Mouse (Mus musculus) Patski (cell line): ENCODE data around the gene Ubiad1. TPM values are rescaled to one million over a fixed set of nuclear protein-coding genes. Genes with fewer than 3 reads are reported as not detected.

Experiments used
- ATAC-seq: fragments of 100-300 bp; one replicate; pipeline ENCODE4 v1.8.0; 2021
- CTCF ChIA-PET: fragments of 350-600 bp; sonication (Branson Sonifier 250); formaldehyde crosslinking; loops from one replicate; lab custom pipeline; 2022; ENCODE audit warnings: inconsistent platforms; lab: Charles Lee
- POLR2A ChIA-PET: fragments of 350-600 bp; sonication (Branson Sonifier 250); formaldehyde crosslinking; loops from one replicate; lab custom pipeline; 2022; ENCODE audit warnings: antibody characterized with exemption, inconsistent platforms; lab: Charles Lee
- DNase-seq: peaks from one replicate; pipeline ENCODE4 v3.0.0-alpha.2; 2011; ENCODE audit warnings: low read depth, low spot score
- H3K27me3 ChIP-seq: fragments of 371-371 bp; one replicate; pipeline ENCODE4 v1.5.1; 2021
- CTCF ChIP-seq: fragments of 100-300 bp; IDR thresholded peaks from one replicate; pipeline ENCODE4 v1.5.1; 2021
- in situ Hi-C: fragments of 300-500 bp; cut with MboI; formaldehyde crosslinking; loops from 3 replicates; pipeline ENCODE4 v1.11.1; 2018; ENCODE audit warnings: low pct_unique_long_range_greater_than_20kb, mixed read lengths
- polyA plus RNA-seq: library from polyadenylated mRNA; unstranded; gene quantifications from one replicate; pipeline ENCODE4 v1.2.3, GENCODE M21; 2021

Gene Ubiad1
- polyA plus RNA-seq, 1 experiment from 2014 or later, result 18.0 TPM

GRCm38 (mm10) chr4:148469487-148470252 lies 25.1 kb upstream of the Ubiad1 start:
- TF ChIP-seq CTCF, result no peak
- ATAC-seq (no peak), DNase-seq (no peak)
- POLR2A ChIA-PET, result no interaction called here
- in situ Hi-C loops, result no loop called here
- CTCF ChIA-PET, result interaction anchor here (0.9 to 1.3 kb wide), 2 partner anchors 12 to 18 kb away, joined by 3 to 4 read pairs; no protein-coding TSS in a partner anchor
- no peaks in the 10 kb centered on the region for H3K27me3 ChIP-seq

GRCm38 (mm10) chr4:148468396-148468795 lies 23.8 kb upstream of the Ubiad1 start:
- CTCF ChIA-PET, result interaction anchor here (0.9 to 1.5 kb wide), 3 partner anchors 13 to 38 kb away, joined by 3 to 4 read pairs (median 3); no protein-coding TSS in a partner anchor

GRCm38 (mm10) chr4:148466511-148467079 lies 22.0 kb upstream of the Ubiad1 start:
- TF ChIP-seq CTCF, result no peak
- no peak for ATAC-seq
- DNase-seq, result no peak
- CTCF ChIA-PET, result no interaction called here
- POLR2A ChIA-PET, result no interaction called here
- no peaks in the 10 kb centered on the region for H3K27me3 ChIP-seq
- in situ Hi-C loops, result no loop called here

More at GRCm38 (mm10) chr4:148468396-148468795, 23.8 kb upstream of the Ubiad1 start:
- ATAC-seq (no peak), DNase-seq (no peak)
- no peaks in the 10 kb centered on the region for H3K27me3 ChIP-seq
- in situ Hi-C loops, result no loop called here
- TF ChIP-seq CTCF, result no peak
- POLR2A ChIA-PET, result interaction anchor here (0.6 kb wide), 1 partner anchor 109 kb away, joined by 3 read pairs; no protein-coding TSS in a partner anchor

GRCm38 (mm10) chr4:148464869-148465268 lies 20.3 kb upstream of the Ubiad1 start:
- no peaks in the 10 kb centered on the region for H3K27me3 ChIP-seq
- ATAC-seq (no peak), DNase-seq (no peak)
- no peak for TF ChIP-seq CTCF
- in situ Hi-C loops, result no loop called here
- CTCF ChIA-PET, result interaction anchor here (1.5 kb wide), 1 partner anchor 20 kb away, joined by 3 read pairs; no protein-coding TSS in a partner anchor
- POLR2A ChIA-PET, result no interaction called here

- POLR2A ChIA-PET, result no interaction called here
- CTCF ChIA-PET, result interaction anchor here (1.5 to 3.5 kb wide), 3 partner anchors 8 to 19 kb away, joined by 3 to 13 read pairs (median 3); no protein-coding TSS in a partner anchor
- ATAC-seq (no peak), DNase-seq (no peak)
- no peak for TF ChIP-seq CTCF
- in situ Hi-C loops, result no loop called here
- H3K27me3 ChIP-seq, result no peaks in the 10 kb centered on the region
Measured at GRCm38 (mm10) chr4:148464301-148464700, 19.7 kb upstream of the Ubiad1 start.

- in situ Hi-C loops, result no loop called here
- TF ChIP-seq CTCF, result no peak
- CTCF ChIA-PET, result interaction anchor here (1.1 to 3.5 kb wide), 5 partner anchors 9 to 64 kb away, joined by 3 to 13 read pairs (median 3); no protein-coding TSS in a partner anchor
- ATAC-seq, result no peak
- POLR2A ChIA-PET, result no interaction called here
- no peak for DNase-seq
- no peaks in the 10 kb centered on the region for H3K27me3 ChIP-seq
Measured at GRCm38 (mm10) chr4:148463208-148463960, 18.8 kb upstream of the Ubiad1 start.

GRCm38 (mm10) chr4:148462717-148463116 lies 18.1 kb upstream of the Ubiad1 start:
- no peak for TF ChIP-seq CTCF
- CTCF ChIA-PET, result interaction anchor here (1.1 to 3.5 kb wide), 4 partner anchors 10 to 65 kb away, joined by 3 to 13 read pairs (median 4); no protein-coding TSS in a partner anchor

GRCm38 (mm10) chr4:148461772-148462171 lies 17.2 kb upstream of the Ubiad1 start:
- DNase-seq, result no peak
- ChIA-PET POLR2A (interaction anchor here (0.6 kb wide), 1 partner anchor 9 kb away, joined by 4 read pairs; no protein-coding TSS in a partner anchor), CTCF (interaction anchor here (1.1 to 3.5 kb wide), 2 partner anchors 10 to 66 kb away, joined by 3 to 13 read pairs; no protein-coding TSS in a partner anchor)
- TF ChIP-seq CTCF, result no peak
- ATAC-seq, result no peak
- in situ Hi-C loops, result no loop called here
- H3K27me3 ChIP-seq, result no peaks in the 10 kb centered on the region

More at GRCm38 (mm10) chr4:148462717-148463116, 18.1 kb upstream of the Ubiad1 start:
- ATAC-seq (no peak), DNase-seq (no peak)
- POLR2A ChIA-PET, result no interaction called here
- in situ Hi-C loops, result no loop called here
- H3K27me3 ChIP-seq, result no peaks in the 10 kb centered on the region

GRCm38 (mm10) chr4:148460656-148461284 lies 16.2 kb upstream of the Ubiad1 start:
- H3K27me3 ChIP-seq, result no peaks in the 10 kb centered on the region
- POLR2A ChIA-PET, result no interaction called here
- CTCF ChIA-PET, result interaction anchor here (1.2 to 3.5 kb wide), 2 partner anchors 9 to 12 kb away, joined by 3 to 13 read pairs; partner anchors contain the start of gene Mtor
- ATAC-seq (no peak), DNase-seq (no peak)
- in situ Hi-C loops, result no loop called here
- no peak for TF ChIP-seq CTCF
